Mouse (Mus musculus): ENCODE results near the gene Gm18596. TPM values are rescaled to one million over a fixed set of nuclear protein-coding genes. Genes with fewer than 3 reads are reported as not detected.
"Not testable (repeated sequence)": the region's sequence is repeated elsewhere in the genome, so short reads cannot be mapped to it uniquely, and the experiment has no call there.

Gm18596 gene
- not detected in 2 replicates for polyA plus RNA-seq (2015; fragmentation: Nextera tagmentation; extraction: Ambion mirVana)

DNA sequence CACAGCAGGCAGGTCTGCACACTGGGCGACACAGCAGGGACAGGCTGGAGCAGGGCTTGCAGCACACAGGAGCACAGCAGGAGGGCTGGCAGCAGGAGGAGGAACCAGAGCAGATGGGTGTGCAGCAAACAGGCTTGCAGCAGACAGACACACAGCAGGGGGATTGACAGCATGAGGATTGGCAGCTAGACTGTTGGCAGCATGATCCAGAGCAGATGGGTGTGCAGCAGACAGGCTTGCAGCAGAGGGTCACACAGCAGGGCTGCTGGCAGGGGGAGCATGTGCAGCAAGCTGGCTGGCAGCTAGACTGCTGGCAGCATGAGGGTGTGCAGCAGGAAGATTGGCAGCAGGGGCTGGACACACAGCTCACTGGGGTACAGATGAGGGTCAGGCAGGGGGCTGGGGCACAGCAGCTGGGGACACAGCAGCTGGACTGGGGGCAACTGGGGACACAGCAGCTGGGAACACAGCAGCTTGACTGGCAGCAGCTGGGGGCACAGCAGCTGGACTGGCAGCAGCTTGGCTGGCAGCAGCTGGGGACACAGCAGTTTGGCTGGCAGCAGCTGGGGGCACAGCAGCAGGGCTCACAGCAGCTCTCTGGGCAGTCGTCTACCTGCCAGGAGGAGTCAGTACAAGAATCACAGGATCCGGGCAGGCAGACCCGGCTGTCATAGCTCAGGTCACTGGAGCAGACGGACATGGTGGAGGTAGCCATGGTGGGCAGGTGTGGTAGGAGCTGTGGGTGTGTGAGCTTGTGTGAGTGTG lies at the start of gene Gm18596:
TSS of gene Gm18596 (minus strand) at position 715 of the 765 bp plus-strand sequence.
- H3K9ac ChIP-seq; H3K4me3 ChIP-seq; H3K27ac ChIP-seq (replicated peaks); H3K36me3 ChIP-seq; H3K4me2 ChIP-seq; ATAC-seq (ENCODE audit: low read depth); H3K4me1 ChIP-seq (replicated peaks); H3K27me3 ChIP-seq; H3K9me3 ChIP-seq: not testable (repeated sequence)
- 54% methylated on average over 5 of the region's 5 CpGs for WGBS

DNA sequence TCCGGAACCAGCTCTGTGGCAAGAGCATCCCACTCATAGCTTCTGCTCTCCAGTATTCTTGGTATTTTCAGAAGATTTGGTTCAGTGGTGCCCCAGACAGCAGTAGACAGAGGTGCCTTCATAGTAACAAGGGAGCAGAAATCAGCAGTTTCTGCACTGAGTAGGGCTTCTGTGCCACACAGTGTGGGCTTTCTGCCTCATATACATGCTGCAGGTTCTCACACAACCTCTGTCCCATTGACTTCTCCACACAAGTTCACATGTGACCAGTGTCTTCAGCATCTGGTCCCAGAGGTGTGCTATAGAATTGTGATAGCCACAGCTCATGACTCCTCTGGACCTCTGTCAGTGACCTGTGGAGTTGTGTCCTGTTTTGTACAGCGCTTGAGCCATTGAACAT lies 46.2 kb upstream of the Gm18596 start:
- H3K27ac ChIP-seq (replicated peaks): no peak overlapping the region
- no peak for ATAC-seq (ENCODE audit: low read depth)
- H3K4me1 ChIP-seq (replicated peaks): no peaks in the 10 kb centered on the region
- no peaks in the 10 kb centered on the region for H3K27me3 ChIP-seq
- WGBS: 84% methylated on average over 2 of the region's 2 CpGs
- no peak overlapping the region for H3K4me3 ChIP-seq
- no peaks in the 10 kb centered on the region for H3K9me3 ChIP-seq
- H3K4me2 ChIP-seq: no peak overlapping the region
- H3K36me3 ChIP-seq: no peaks in the 10 kb centered on the region
- no peak overlapping the region for H3K9ac ChIP-seq

DNA sequence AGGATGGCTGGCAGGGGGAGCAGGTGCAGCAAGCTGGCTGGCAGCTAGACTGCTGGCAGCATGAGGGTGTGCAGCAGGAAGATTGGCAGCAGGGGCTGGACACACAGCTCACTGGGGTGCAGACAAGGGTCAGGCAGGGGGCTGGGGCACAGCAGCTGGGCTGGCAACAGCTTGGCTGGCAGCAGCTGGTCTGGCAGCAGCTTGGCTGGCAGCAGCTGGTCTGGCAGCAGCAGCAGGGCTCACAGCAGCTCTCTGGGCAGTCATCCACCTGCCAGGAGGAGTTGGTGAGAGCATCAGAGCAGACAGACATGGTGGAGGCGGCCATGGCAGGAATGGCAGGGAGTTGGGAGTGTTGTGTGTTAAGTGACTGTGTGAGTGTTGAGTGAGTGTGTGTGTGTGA lies 45.4 kb upstream of the Gm18596 start, which contains the start of gene Gm7137:
TSS of gene Gm7137 (minus strand) at position 325 of the 400 bp plus-strand sequence.
- WGBS: 40% methylated on average over 1 of the region's 1 CpGs
- H3K9me3 ChIP-seq; H3K4me3 ChIP-seq; H3K4me2 ChIP-seq; H3K27me3 ChIP-seq; ATAC-seq (ENCODE audit: low read depth); H3K27ac ChIP-seq (replicated peaks); H3K9ac ChIP-seq; H3K4me1 ChIP-seq (replicated peaks); H3K36me3 ChIP-seq: not testable (repeated sequence)

DNA sequence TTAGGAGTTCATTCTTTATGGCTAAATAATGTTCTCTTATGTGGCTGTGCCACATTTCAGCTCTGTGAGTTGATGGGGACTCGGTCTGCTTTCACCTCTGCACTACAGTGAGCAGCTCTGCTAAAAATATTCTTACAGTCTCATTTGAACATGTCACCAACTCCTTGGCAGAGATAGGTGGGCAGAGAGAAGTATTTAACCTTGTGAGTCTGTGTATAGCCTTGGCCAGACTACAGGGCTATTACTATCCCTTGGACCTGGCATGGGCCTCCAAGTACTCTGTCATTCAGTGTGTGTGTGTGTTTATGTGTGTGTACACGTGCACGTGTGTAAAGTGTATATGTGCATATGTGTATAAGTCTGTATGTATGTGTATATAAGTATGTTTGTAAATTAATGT lies 41.0 kb upstream of the Gm18596 start:
- H3K36me3 ChIP-seq; H3K4me1 ChIP-seq (replicated peaks); H3K27me3 ChIP-seq; H3K4me3 ChIP-seq; H3K9ac ChIP-seq; H3K27ac ChIP-seq (replicated peaks); ATAC-seq (ENCODE audit: low read depth); H3K9me3 ChIP-seq; H3K4me2 ChIP-seq: not testable (repeated sequence)
- WGBS: 100% methylated on average over 3 of the region's 3 CpGs

DNA sequence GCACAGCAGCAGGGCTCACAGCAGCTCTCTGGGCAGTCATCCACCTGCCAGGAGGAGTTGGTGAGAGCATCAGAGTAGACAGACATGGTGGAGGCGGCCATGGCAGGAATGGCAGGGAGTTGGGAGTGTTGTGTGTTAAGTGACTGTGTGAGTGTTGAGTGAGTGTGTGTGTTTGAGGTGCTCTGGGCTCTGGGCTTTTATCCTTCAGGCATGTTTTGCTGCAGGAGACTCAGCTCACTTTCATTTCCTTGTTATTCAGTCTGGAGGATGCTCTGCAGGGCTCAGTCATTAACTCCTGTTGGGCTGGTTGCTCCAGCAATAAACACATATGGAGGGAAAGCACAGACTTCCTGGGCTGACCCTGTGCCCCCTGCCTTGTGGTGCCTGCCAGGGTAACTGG lies 40.0 kb upstream of the Gm18596 start, which contains the start of gene Gm3250:
TSS of gene Gm3250 (minus strand) at position 101 of the 400 bp plus-strand sequence.
- H3K9ac ChIP-seq; H3K36me3 ChIP-seq; H3K9me3 ChIP-seq; ATAC-seq (ENCODE audit: low read depth); H3K27me3 ChIP-seq; H3K4me2 ChIP-seq; H3K4me1 ChIP-seq (replicated peaks); H3K27ac ChIP-seq (replicated peaks); H3K4me3 ChIP-seq: not testable (repeated sequence)
- 86% methylated on average over 1 of the region's 1 CpGs for WGBS

DNA sequence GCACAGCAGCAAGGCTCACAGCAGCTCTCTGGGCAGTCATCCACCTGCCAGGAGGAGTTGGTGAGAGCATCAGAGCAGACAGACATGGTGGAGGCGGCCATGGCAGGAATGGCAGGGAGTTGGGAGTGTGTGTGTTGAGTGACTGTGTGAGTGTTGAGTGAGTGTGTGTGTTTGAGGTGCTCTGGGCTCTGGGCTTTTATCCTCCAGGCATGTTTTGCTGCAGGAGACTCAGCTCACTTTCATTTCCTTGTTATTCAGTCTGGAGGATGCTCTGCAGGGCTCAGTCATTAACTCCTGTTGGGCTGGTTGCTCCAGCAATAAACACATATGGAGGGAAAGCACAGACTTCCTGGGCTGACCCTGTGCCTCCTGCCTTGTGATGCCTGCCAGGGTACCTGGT lies 34.4 kb upstream of the Gm18596 start, which contains the start of gene Gm7138:
TSS of gene Gm7138 (minus strand) at position 101 of the 400 bp plus-strand sequence.
- not testable (repeated sequence) for H3K4me2 ChIP-seq; H3K9me3 ChIP-seq; H3K9ac ChIP-seq; H3K27me3 ChIP-seq; ATAC-seq (ENCODE audit: low read depth); H3K4me3 ChIP-seq; H3K27ac ChIP-seq (replicated peaks); H3K4me1 ChIP-seq (replicated peaks); H3K36me3 ChIP-seq
- WGBS: 56% methylated on average over 1 of the region's 1 CpGs

DNA sequence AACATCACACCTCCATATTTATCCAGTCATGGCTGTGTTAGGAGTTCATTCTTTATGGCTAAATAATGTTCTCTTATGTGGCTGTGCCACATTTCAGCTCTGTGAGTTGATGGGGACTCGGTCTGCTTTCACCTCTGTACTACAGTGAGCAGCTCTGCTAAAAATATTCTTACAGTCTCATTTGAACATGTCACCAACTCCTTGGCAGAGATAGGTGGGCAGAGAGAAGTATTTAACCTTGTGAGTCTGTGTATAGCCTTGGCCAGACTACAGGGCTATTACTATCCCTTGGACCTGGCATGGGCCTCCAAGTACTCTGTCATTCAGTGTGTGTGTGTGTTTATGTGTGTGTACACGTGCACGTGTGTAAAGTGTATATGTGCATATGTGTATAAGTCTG lies 29.7 kb upstream of the Gm18596 start:
- not testable (repeated sequence) for H3K9me3 ChIP-seq; H3K4me3 ChIP-seq; H3K27ac ChIP-seq (replicated peaks); H3K36me3 ChIP-seq; H3K9ac ChIP-seq; ATAC-seq (ENCODE audit: low read depth); H3K4me1 ChIP-seq (replicated peaks); H3K4me2 ChIP-seq; H3K27me3 ChIP-seq
- WGBS: 100% methylated on average over 1 of the region's 3 CpGs

DNA sequence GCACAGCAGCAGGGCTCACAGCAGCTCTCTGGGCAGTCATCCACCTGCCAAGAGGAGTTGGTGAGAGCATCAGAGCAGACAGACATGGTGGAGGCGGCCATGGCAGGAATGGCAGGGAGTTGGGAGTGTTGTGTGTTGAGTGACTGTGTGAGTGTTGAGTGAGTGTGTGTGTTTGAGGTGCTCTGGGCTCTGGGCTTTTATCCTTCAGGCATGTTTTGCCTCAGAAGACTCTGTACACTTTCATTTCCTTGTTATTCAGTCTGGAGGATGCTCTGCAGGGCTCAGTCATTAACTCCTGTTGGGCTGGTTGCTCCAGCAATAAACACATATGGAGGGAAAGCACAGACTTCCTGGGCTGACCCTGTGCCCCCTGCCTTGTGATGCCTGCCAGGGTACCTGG lies 28.8 kb upstream of the Gm18596 start, which contains the start of gene Gm3238:
TSS of gene Gm3238 (minus strand) at position 101 of the 400 bp plus-strand sequence.
- ATAC-seq (ENCODE audit: low read depth): not testable (repeated sequence)
- 71% methylated on average over 1 of the region's 1 CpGs for WGBS

DNA sequence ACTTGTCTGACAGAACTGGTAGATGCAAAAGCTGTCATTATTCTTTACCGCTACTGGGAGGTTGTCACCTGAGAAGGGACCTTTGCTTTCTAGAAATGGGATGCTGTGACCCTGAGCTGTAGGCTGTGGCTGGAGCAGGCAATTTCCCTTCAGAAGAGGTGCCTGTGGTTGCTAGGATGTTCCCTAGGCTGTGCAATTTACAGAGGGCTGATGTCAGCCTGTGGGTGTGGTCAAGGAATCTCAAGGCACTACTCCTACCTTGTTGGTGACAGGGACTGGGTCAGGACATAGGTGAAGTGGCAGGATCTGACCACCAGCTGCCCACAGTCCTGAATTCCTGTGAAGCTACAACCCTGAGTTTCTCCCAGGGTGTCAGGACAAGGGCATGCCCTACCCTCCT lies 27.3 kb upstream of the Gm18596 start:
- Histone ChIP-seq H3K27ac (replicated peaks) (no peak overlapping the region), H3K9me3 (no peaks in the 10 kb centered on the region), H3K36me3 (no peaks in the 10 kb centered on the region), H3K4me1 (replicated peaks) (no peaks in the 10 kb centered on the region), H3K9ac (no peak overlapping the region), H3K27me3 (no peaks in the 10 kb centered on the region), H3K4me3 (no peak overlapping the region), H3K4me2 (no peak overlapping the region)
- ATAC-seq (ENCODE audit: low read depth): no peak
- WGBS: 94% methylated on average over 1 of the region's 1 CpGs

More for the DNA sequence above, 28.8 kb upstream of the Gm18596 start, which contains the start of gene Gm3238:
- not testable (repeated sequence) for H3K27me3 ChIP-seq; H3K9me3 ChIP-seq; H3K36me3 ChIP-seq; H3K4me2 ChIP-seq; H3K4me1 ChIP-seq (replicated peaks); H3K27ac ChIP-seq (replicated peaks); H3K9ac ChIP-seq; H3K4me3 ChIP-seq

DNA sequence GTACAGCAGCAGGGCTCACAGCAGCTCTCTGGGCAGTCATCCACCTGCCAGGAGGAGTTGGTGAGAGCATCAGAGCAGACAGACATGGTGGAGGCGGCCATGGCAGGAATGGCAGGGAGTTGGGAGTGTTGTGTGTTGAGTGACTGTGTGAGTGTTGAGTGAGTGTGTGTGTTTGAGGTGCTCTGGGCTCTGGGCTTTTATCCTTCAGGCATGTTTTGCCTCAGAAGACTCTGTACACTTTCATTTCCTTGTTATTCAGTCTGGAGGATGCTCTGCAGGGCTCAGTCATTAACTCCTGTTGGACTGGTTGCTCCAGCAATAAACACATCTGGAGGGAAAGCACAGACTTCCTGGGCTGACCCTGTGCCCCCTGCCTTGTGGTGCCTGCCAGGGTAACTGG lies 17.1 kb upstream of the Gm18596 start, which contains the start of gene Gm3233:
TSS of gene Gm3233 (minus strand) at position 101 of the 400 bp plus-strand sequence.
- ATAC-seq (ENCODE audit: low read depth); H3K9ac ChIP-seq; H3K4me2 ChIP-seq; H3K4me1 ChIP-seq (replicated peaks); H3K27me3 ChIP-seq; H3K36me3 ChIP-seq; H3K9me3 ChIP-seq; H3K27ac ChIP-seq (replicated peaks); H3K4me3 ChIP-seq: not testable (repeated sequence)
- WGBS: no CpG with 5 or more reads among the region's 1 CpGs

DNA sequence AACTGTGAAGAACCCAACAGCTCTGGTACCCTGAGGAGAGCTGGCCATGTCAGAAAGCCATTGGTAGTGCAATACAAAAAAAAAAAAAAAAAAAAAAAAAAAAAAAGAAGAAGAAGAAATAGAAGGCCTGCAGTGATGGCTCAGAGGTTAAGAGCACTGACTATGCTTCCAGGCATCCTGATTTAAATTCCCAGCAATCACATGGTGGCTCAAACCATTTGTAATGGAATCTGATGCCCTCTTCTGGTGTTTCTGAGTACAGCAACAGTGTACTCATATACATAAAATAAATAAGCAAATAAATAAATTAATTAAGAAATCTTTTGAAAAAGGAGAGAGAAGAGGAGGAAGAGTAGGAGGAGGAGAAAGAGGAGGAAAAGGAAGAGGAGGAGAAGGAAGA lies 11.0 kb upstream of the Gm18596 start:
- no peak overlapping the region for H3K9ac ChIP-seq
- no peak overlapping the region for H3K4me3 ChIP-seq
- H3K27ac ChIP-seq (replicated peaks): no peak overlapping the region
- no peaks in the 10 kb centered on the region for H3K27me3 ChIP-seq
- no peaks in the 10 kb centered on the region for H3K4me1 ChIP-seq (replicated peaks)
- no peaks in the 10 kb centered on the region for H3K36me3 ChIP-seq
- ATAC-seq (ENCODE audit: low read depth): no peak
- H3K9me3 ChIP-seq: no peaks in the 10 kb centered on the region
- no peak overlapping the region for H3K4me2 ChIP-seq

DNA sequence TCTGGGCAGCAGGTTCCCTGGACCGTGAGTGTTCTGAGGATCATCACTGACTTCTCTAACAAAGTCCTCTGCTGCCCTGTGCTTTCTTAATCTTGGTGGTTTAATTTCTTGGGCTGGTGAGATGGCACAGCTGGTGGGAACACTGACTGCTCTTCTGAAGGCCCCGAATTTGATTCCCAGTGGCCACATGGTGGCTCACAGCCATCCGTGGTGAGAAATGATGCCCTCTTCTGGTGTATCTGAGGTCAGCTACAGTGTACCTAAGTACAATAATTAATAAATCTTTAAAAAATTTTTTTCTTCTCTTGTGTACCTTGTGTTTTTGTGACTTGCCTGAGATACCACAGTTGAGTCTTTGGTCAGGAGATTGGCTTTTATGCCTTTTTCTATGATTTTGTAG lies 9.9 kb upstream of the Gm18596 start:
- H3K4me1 ChIP-seq (replicated peaks); ATAC-seq (ENCODE audit: low read depth); H3K4me2 ChIP-seq; H3K27me3 ChIP-seq; H3K9ac ChIP-seq; H3K9me3 ChIP-seq; H3K27ac ChIP-seq (replicated peaks); H3K36me3 ChIP-seq; H3K4me3 ChIP-seq: not testable (repeated sequence)
- WGBS: 67% methylated on average over 3 of the region's 3 CpGs

DNA sequence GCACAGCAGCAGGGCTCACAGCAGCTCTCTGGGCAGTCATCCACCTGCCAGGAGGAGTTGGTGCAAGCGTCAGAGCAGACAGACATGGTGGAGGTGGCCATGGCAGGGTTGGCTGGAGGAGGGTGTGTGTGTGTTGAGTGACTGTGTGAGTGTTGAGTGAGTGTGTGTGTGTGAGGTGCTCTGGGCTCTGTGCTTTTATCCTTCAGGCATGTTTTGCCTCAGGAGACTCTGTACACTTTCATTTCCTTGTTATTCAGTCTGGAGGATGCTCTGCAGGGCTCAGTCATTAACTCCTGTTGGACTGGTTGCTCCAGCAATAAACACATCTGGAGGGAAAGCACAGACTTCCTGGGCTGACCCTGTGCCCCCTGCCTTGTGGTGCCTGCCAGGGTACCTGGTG lies 8.8 kb upstream of the Gm18596 start, which contains the start of gene Gm9736:
TSS of gene Gm9736 (minus strand) at position 101 of the 400 bp plus-strand sequence.
- ATAC-seq (ENCODE audit: low read depth); H3K4me2 ChIP-seq; H3K36me3 ChIP-seq; H3K4me3 ChIP-seq; H3K27me3 ChIP-seq; H3K9ac ChIP-seq; H3K4me1 ChIP-seq (replicated peaks); H3K27ac ChIP-seq (replicated peaks); H3K9me3 ChIP-seq: not testable (repeated sequence)
- WGBS: 67% methylated on average over 1 of the region's 1 CpGs

All from neural tube, embryonic 13.5 days (tissue).